Mouse (Mus musculus): ENCODE data around the gene Ms4a18.

Ms4a18 gene

GRCm38 (mm10) chr19:11015468-11015867 is 2.4 kb downstream of the Ms4a18 start:
- no peak overlapping the region for H3K4me3 ChIP-seq (replicated peaks; ENCODE audit: low read length)
- TF ChIP-seq POU5F1 (IDR thresholded peaks at IDR 0.05; ENCODE audit: borderline replicate concordance, low read length): no peak
- TF ChIP-seq NANOG (IDR thresholded peaks at IDR 0.05; ENCODE audit: borderline replicate concordance, low read length): no peak
- no peak for TF ChIP-seq CTCF (conservative IDR thresholded peaks at IDR 0.05; ENCODE audit: low read length)

GRCm38 (mm10) chr19:10993150-10993549 is 24.7 kb downstream of the Ms4a18 start, which contains the start of gene Ms4a15:
Gene Ms4a15 (minus strand): TSS chr19:10993250.
- Histone ChIP-seq H3K9me3 (ENCODE audit: low read length) (no peaks in the 10 kb centered on the region), H3K27me3 (ENCODE audit: insufficient read depth, low read length) (peaks cover 15% of the 10 kb centered on the region), H3K4me1 (replicated peaks; ENCODE audit: low read depth, low read length) (peaks cover 7% of the 10 kb centered on the region), H3K4me3 (replicated peaks; ENCODE audit: low read length) (no peak within 1 kb of the TSS), H3K36me3 (ENCODE audit: insufficient read depth, low read length) (no peaks in the 10 kb centered on the region)
- TF ChIP-seq POU5F1 (IDR thresholded peaks at IDR 0.05; ENCODE audit: borderline replicate concordance, low read length) (no peak), CTCF (conservative IDR thresholded peaks at IDR 0.05; ENCODE audit: low read length) (no peak), NANOG (IDR thresholded peaks at IDR 0.05; ENCODE audit: borderline replicate concordance, low read length) (no peak)

More at GRCm38 (mm10) chr19:11015468-11015867, 2.4 kb downstream of the Ms4a18 start:
- peaks cover 4% of the 10 kb centered on the region for H3K9me3 ChIP-seq (ENCODE audit: low read length)
- H3K4me1 ChIP-seq (replicated peaks; ENCODE audit: low read depth, low read length): peaks cover 5% of the 10 kb centered on the region; the same call in 1 of the 2 replicates
- no peaks in the 10 kb centered on the region for H3K36me3 ChIP-seq (ENCODE audit: insufficient read depth, low read length)
- no peaks in the 10 kb centered on the region for H3K27me3 ChIP-seq (ENCODE audit: insufficient read depth, low read length)

- no peaks in the 10 kb centered on the region for H3K36me3 ChIP-seq (ENCODE audit: insufficient read depth, low read length)
- TF ChIP-seq CTCF (conservative IDR thresholded peaks at IDR 0.05; ENCODE audit: low read length): no peak
- TF ChIP-seq POU5F1 (IDR thresholded peaks at IDR 0.05; ENCODE audit: borderline replicate concordance, low read length): no peak
- TF ChIP-seq NANOG (IDR thresholded peaks at IDR 0.05; ENCODE audit: borderline replicate concordance, low read length): no peak
- peaks cover 7% of the 10 kb centered on the region for H3K4me1 ChIP-seq (replicated peaks; ENCODE audit: low read depth, low read length)
- H3K9me3 ChIP-seq (ENCODE audit: low read length): no peaks in the 10 kb centered on the region
- H3K27me3 ChIP-seq (ENCODE audit: insufficient read depth, low read length): peaks cover 15% of the 10 kb centered on the region
- no peak overlapping the region for H3K4me3 ChIP-seq (replicated peaks; ENCODE audit: low read length)
Measured at GRCm38 (mm10) chr19:10991911-10992310, 25.9 kb downstream of the Ms4a18 start.

- Histone ChIP-seq H3K27me3 (ENCODE audit: insufficient read depth, low read length) (peaks cover 15% of the 10 kb centered on the region), H3K9me3 (ENCODE audit: low read length) (no peaks in the 10 kb centered on the region), H3K36me3 (ENCODE audit: insufficient read depth, low read length) (no peaks in the 10 kb centered on the region), H3K4me1 (replicated peaks; ENCODE audit: low read depth, low read length) (peaks cover 1% of the 10 kb centered on the region; the same call in 1 of the 2 replicates), H3K4me3 (replicated peaks; ENCODE audit: low read length) (no peak overlapping the region)
- TF ChIP-seq POU5F1 (IDR thresholded peaks at IDR 0.05; ENCODE audit: borderline replicate concordance, low read length) (no peak), CTCF (conservative IDR thresholded peaks at IDR 0.05; ENCODE audit: low read length) (no peak), NANOG (IDR thresholded peaks at IDR 0.05; ENCODE audit: borderline replicate concordance, low read length) (no peak)
Measured at GRCm38 (mm10) chr19:10990751-10991150, 27.1 kb downstream of the Ms4a18 start.

DNA sequence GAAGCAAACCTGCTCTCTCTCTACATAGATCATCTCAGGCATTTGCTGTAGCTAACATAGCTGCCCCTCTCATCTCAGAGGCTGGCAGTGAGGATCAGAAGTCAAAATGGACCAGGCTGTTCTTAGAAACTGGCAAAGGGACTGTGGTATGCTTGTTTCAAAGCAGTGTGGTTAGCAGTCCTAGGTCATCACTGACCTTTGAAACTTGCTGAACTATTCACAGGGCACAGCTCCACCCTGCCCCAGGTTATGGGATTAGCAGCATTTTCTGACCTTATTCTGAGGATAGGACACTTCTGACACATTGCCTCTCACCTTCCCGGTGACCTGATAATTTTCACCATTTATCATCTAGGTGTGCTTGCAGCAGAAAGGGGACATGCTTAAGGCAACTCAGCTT is 29.3 kb downstream of the Ms4a18 start:
- Histone ChIP-seq H3K27me3 (ENCODE audit: insufficient read depth, low read length) (peaks cover 15% of the 10 kb centered on the region), H3K4me3 (replicated peaks; ENCODE audit: low read length) (no peak overlapping the region), H3K9me3 (ENCODE audit: low read length) (no peaks in the 10 kb centered on the region), H3K36me3 (ENCODE audit: insufficient read depth, low read length) (no peaks in the 10 kb centered on the region), H3K4me1 (replicated peaks; ENCODE audit: low read depth, low read length) (peaks cover 8% of the 10 kb centered on the region)
- TF ChIP-seq POU5F1 (IDR thresholded peaks at IDR 0.05; ENCODE audit: borderline replicate concordance, low read length): no peak
- TF ChIP-seq NANOG (IDR thresholded peaks at IDR 0.05; ENCODE audit: borderline replicate concordance, low read length): no peak
- no peak for TF ChIP-seq CTCF (conservative IDR thresholded peaks at IDR 0.05; ENCODE audit: low read length)

- peaks cover 16% of the 10 kb centered on the region for H3K4me1 ChIP-seq (replicated peaks; ENCODE audit: low read depth, low read length)
- H3K4me3 ChIP-seq (replicated peaks; ENCODE audit: low read length): no peak overlapping the region
- H3K36me3 ChIP-seq (ENCODE audit: insufficient read depth, low read length): no peaks in the 10 kb centered on the region
- no peak for TF ChIP-seq POU5F1 (IDR thresholded peaks at IDR 0.05; ENCODE audit: borderline replicate concordance, low read length)
- TF ChIP-seq NANOG (IDR thresholded peaks at IDR 0.05; ENCODE audit: borderline replicate concordance, low read length): no peak
- TF ChIP-seq CTCF (conservative IDR thresholded peaks at IDR 0.05; ENCODE audit: low read length): no peak
- no peaks in the 10 kb centered on the region for H3K9me3 ChIP-seq (ENCODE audit: low read length)
- peaks cover 8% of the 10 kb centered on the region for H3K27me3 ChIP-seq (ENCODE audit: insufficient read depth, low read length)
Measured at GRCm38 (mm10) chr19:10985889-10986288, 31.9 kb downstream of the Ms4a18 start.

DNA sequence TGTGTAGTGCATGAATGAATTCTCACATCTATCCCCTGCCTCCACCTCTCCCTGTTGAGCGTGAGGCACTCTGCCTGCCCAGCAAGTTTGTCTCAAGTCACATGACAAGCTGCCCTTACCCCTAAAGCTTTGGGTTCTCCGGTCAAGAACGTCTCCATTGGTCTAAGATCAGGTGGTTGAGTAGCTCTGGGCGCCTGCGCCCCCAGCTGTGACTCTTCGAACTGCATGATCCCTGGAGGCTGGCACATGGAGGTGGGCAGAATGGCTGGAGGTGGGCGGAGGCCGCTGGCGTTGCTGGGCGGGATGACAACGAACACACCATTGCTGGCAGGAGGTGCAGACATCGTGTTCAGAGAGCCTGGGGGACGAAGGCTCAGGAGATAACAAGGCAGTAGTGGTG is 33.3 kb downstream of the Ms4a18 start:
- TF ChIP-seq POU5F1 (IDR thresholded peaks at IDR 0.05; ENCODE audit: borderline replicate concordance, low read length): no peak
- 0 out of 2 replicates have a peak, but pooled peaks have one; percentile 12 for TF ChIP-seq CTCF (conservative IDR thresholded peaks at IDR 0.05; ENCODE audit: low read length)
- no peaks in the 10 kb centered on the region for H3K9me3 ChIP-seq (ENCODE audit: low read length)
- no peaks in the 10 kb centered on the region for H3K36me3 ChIP-seq (ENCODE audit: insufficient read depth, low read length)
- no peak overlapping the region for H3K4me3 ChIP-seq (replicated peaks; ENCODE audit: low read length)
- H3K4me1 ChIP-seq (replicated peaks; ENCODE audit: low read depth, low read length): peaks cover 25% of the 10 kb centered on the region
- H3K27me3 ChIP-seq (ENCODE audit: insufficient read depth, low read length): peaks cover 8% of the 10 kb centered on the region

DNA sequence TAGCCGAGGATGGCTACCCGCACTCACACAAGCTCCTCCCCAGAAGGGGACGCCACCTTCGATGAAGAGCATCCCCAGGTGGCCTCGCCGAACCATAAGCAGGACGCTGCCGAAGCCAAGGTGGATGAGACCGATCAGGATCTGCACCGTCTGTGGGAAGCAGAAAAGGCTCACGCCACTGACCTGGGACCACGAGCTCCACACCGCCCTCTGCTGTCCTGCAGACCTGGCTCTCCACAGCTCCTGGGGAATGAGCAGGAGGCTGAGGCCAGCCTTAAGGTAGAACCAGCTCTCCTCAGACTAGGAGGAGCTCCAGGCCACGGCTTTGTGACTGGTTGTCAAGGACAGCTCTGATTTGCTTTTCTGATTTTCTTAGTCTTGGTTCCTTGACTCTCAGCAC is 34.7 kb downstream of the Ms4a18 start:
- Histone ChIP-seq H3K4me3 (replicated peaks; ENCODE audit: low read length) (0 out of 2 replicates have a peak overlapping the region, but pooled peaks have one; percentile 26), H3K4me1 (replicated peaks; ENCODE audit: low read depth, low read length) (peaks cover 34% of the 10 kb centered on the region), H3K36me3 (ENCODE audit: insufficient read depth, low read length) (no peaks in the 10 kb centered on the region), H3K27me3 (ENCODE audit: insufficient read depth, low read length) (peaks cover 8% of the 10 kb centered on the region), H3K9me3 (ENCODE audit: low read length) (no peaks in the 10 kb centered on the region)
- peak; percentile 62 for TF ChIP-seq CTCF (conservative IDR thresholded peaks at IDR 0.05; ENCODE audit: low read length)
- TF ChIP-seq NANOG (IDR thresholded peaks at IDR 0.05; ENCODE audit: borderline replicate concordance, low read length): no peak

- H3K4me1 ChIP-seq (replicated peaks; ENCODE audit: low read depth, low read length): peaks cover 44% of the 10 kb centered on the region
- H3K4me3 ChIP-seq (replicated peaks; ENCODE audit: low read length): no peak overlapping the region
- H3K27me3 ChIP-seq (ENCODE audit: insufficient read depth, low read length): peaks cover 8% of the 10 kb centered on the region
- TF ChIP-seq NANOG (IDR thresholded peaks at IDR 0.05; ENCODE audit: borderline replicate concordance, low read length) (no peak), POU5F1 (IDR thresholded peaks at IDR 0.05; ENCODE audit: borderline replicate concordance, low read length) (no peak), CTCF (conservative IDR thresholded peaks at IDR 0.05; ENCODE audit: low read length) (no peak)
- no peaks in the 10 kb centered on the region for H3K36me3 ChIP-seq (ENCODE audit: insufficient read depth, low read length)
- H3K9me3 ChIP-seq (ENCODE audit: low read length): no peaks in the 10 kb centered on the region
Measured at GRCm38 (mm10) chr19:10980210-10980609, 37.6 kb downstream of the Ms4a18 start.
